Mouse (Mus musculus) embryonic fibroblast, embryonic 13.5 days (primary cell): Measurements from ENCODE around the gene Ppp2r3d. TPM values are rescaled to one million over a fixed set of nuclear protein-coding genes. Genes with fewer than 3 reads are reported as not detected.

ENCODE experiments used
- H3K27ac ChIP-seq: 2 replicates; pipeline ENCODE4 v1.5.1; 2012; ENCODE audit warnings: low read length, control low read depth, inconsistent platforms; ENCODE audit not compliant: insufficient read depth
- H3K4me1 ChIP-seq: 2 replicates; pipeline ENCODE4 v1.6.1; 2011; ENCODE audit warnings: low read length; ENCODE audit not compliant: control insufficient read depth, insufficient read depth
- H3K4me3 ChIP-seq: 2 replicates; pipeline ENCODE4 v1.5.1; 2011; ENCODE audit warnings: mild to moderate bottlenecking, control low read depth, low read length; ENCODE audit not compliant: insufficient read depth
- CTCF ChIP-seq: IDR thresholded peaks from 2 replicates; pipeline ENCODE4 v1.5.1; 2011; ENCODE audit warnings: mild to moderate bottlenecking, control low read depth, low read length, moderate library complexity, borderline replicate concordance; ENCODE audit not compliant: insufficient read depth
- POLR2A ChIP-seq: IDR thresholded peaks from 2 replicates; pipeline ENCODE4 v1.6.1; 2011; ENCODE audit warnings: low read depth, mild to moderate bottlenecking, control low read depth, low read length, moderate library complexity
- polyA plus RNA-seq: library from polyadenylated mRNA; stranded (reverse); fragments of >200 nt; gene quantifications from 2 replicates; pipeline ENCODE4 v1.2.4, GENCODE M21; 2011; ENCODE audit warnings: low read depth; ENCODE audit not compliant: missing spikeins, insufficient read length

Gene Ppp2r3d
- polyA plus RNA-seq, 1 experiment, result 50.0 TPM

- Histone ChIP-seq H3K4me3 (no peak overlapping the region), H3K4me1 (no peaks in the 10 kb centered on the region), H3K27ac (no peak overlapping the region)
- TF ChIP-seq POLR2A, result no peak
- TF ChIP-seq CTCF, result no peak
These were observed 36.6 kb downstream of the Ppp2r3d start for GRCm38 (mm10) chr9:124439848-124440723.

GRCm38 (mm10) chr9:124439403-124439847, 37.3 kb downstream of the Ppp2r3d start:
- TF ChIP-seq CTCF (no peak), POLR2A (no peak)
- no peaks in the 10 kb centered on the region for H3K4me1 ChIP-seq
- H3K27ac ChIP-seq, result no peak overlapping the region
- no peak overlapping the region for H3K4me3 ChIP-seq

GRCm38 (mm10) chr9:124438686-124439346, 37.9 kb downstream of the Ppp2r3d start:
- Histone ChIP-seq H3K27ac (no peak overlapping the region), H3K4me3 (no peak overlapping the region), H3K4me1 (no peaks in the 10 kb centered on the region)
- TF ChIP-seq CTCF (no peak), POLR2A (no peak)

GRCm38 (mm10) chr9:124425411-124425885, 51.2 kb downstream of the Ppp2r3d start:
- H3K27ac ChIP-seq, result peak overlapping the region; percentile 96
- TF ChIP-seq POLR2A (peak; percentile 62), CTCF (no peak)
- peak overlapping the region; percentile 43 for H3K4me3 ChIP-seq
- no peaks in the 10 kb centered on the region for H3K4me1 ChIP-seq

GRCm38 (mm10) chr9:124424542-124425410, 51.9 kb downstream of the Ppp2r3d start:
- H3K4me1 ChIP-seq, result no peaks in the 10 kb centered on the region
- peak overlapping the region; percentile 96 for H3K27ac ChIP-seq
- H3K4me3 ChIP-seq, result peak overlapping the region; percentile 57
- TF ChIP-seq POLR2A, result peak; percentile 47; the same call in 1 of the 2 replicates
- TF ChIP-seq CTCF, result no peak

GRCm38 (mm10) chr9:124424292-124424541, 52.5 kb downstream of the Ppp2r3d start:
- TF ChIP-seq CTCF (no peak), POLR2A (no peak; the same call in 1 of the 2 replicates)
- Histone ChIP-seq H3K4me3 (peak overlapping the region; percentile 57), H3K4me1 (no peaks in the 10 kb centered on the region), H3K27ac (peak overlapping the region; percentile 96)

- Histone ChIP-seq H3K27ac (peak overlapping the region; percentile 96), H3K4me3 (peak overlapping the region; percentile 57), H3K4me1 (no peaks in the 10 kb centered on the region)
- TF ChIP-seq CTCF (no peak), POLR2A (no peak; the same call in 1 of the 2 replicates)
These were observed 53.0 kb downstream of the Ppp2r3d start for GRCm38 (mm10) chr9:124423552-124424291.

- peak overlapping the region; percentile 96 for H3K27ac ChIP-seq
- TF ChIP-seq POLR2A (peak; percentile 58), CTCF (no peak)
- peak overlapping the region; percentile 46 for H3K4me3 ChIP-seq
- no peaks in the 10 kb centered on the region for H3K4me1 ChIP-seq
These were observed 53.7 kb downstream of the Ppp2r3d start for GRCm38 (mm10) chr9:124422900-124423551.

GRCm38 (mm10) chr9:124422427-124422826, 54.3 kb downstream of the Ppp2r3d start:
- H3K4me3 ChIP-seq, result peak overlapping the region; percentile 14
- no peaks in the 10 kb centered on the region for H3K4me1 ChIP-seq
- no peak overlapping the region; the same call in 1 of the 2 replicates for H3K27ac ChIP-seq
- no peak; the same call in 1 of the 2 replicates for TF ChIP-seq POLR2A
- TF ChIP-seq CTCF, result no peak
